Mouse (Mus musculus): ENCODE measurements around the gene Gsg1l. TPM values are rescaled to one million over a fixed set of nuclear protein-coding genes. Genes with fewer than 3 reads are reported as not detected.

Gene Gsg1l
- polyA plus RNA-seq (2015; fragmentation: Nextera tagmentation; extraction: Ambion mirVana) = 5.1 and 5.4 TPM in 2 replicates

- Histone ChIP-seq H3K27ac (replicated peaks) (peak within 1 kb of the TSS; percentile 25; the same call in 1 of the 2 replicates), H3K9ac (replicated peaks) (peak within 1 kb of the TSS; percentile 60), H3K9me3 (no peaks in the 10 kb centered on the region), H3K36me3 (no peaks in the 10 kb centered on the region), H3K4me1 (peaks cover 50% of the 10 kb centered on the region), H3K4me3 (peak within 1 kb of the TSS; percentile 59), H3K27me3 (peaks cover 55% of the 10 kb centered on the region), H3K4me2 (replicated peaks) (peak within 1 kb of the TSS; percentile 95)
- ATAC-seq (replicated peaks) = peak; percentile 53; the same call in 1 of the 2 replicates
- under 1% methylated on average over 49 of the region's 49 CpGs for WGBS
Measured at GRCm38 (mm10) chr7:126082286-126082741, at the start of gene Gsg1l. Gene Gsg1l (minus strand): TSS chr7:126082411.

- no peak for ATAC-seq (replicated peaks)
- H3K36me3 ChIP-seq = peaks cover 60% of the 10 kb centered on the region
- H3K4me3 ChIP-seq = no peak overlapping the region
- WGBS = 81% methylated on average over 2 of the region's 2 CpGs
- H3K4me1 ChIP-seq = no peaks in the 10 kb centered on the region
- no peak overlapping the region for H3K27ac ChIP-seq (replicated peaks)
- no peaks in the 10 kb centered on the region for H3K9me3 ChIP-seq
- H3K9ac ChIP-seq (replicated peaks) = no peak overlapping the region
- no peak overlapping the region for H3K4me2 ChIP-seq (replicated peaks)
- H3K27me3 ChIP-seq = no peaks in the 10 kb centered on the region
Measured at GRCm38 (mm10) chr7:126127673-126128072, 45.5 kb upstream of the Gsg1l start.

- Histone ChIP-seq H3K9ac (replicated peaks) (no peak overlapping the region), H3K9me3 (no peaks in the 10 kb centered on the region), H3K4me1 (no peaks in the 10 kb centered on the region), H3K27me3 (no peaks in the 10 kb centered on the region), H3K4me2 (replicated peaks) (no peak overlapping the region), H3K27ac (replicated peaks) (no peak overlapping the region), H3K4me3 (no peak overlapping the region), H3K36me3 (peaks cover 72% of the 10 kb centered on the region)
- no peak for ATAC-seq (replicated peaks)
- WGBS = 88% methylated on average over 3 of the region's 3 CpGs
Measured at GRCm38 (mm10) chr7:126126502-126126901, 44.3 kb upstream of the Gsg1l start.

- 96% methylated on average over 4 of the region's 4 CpGs for WGBS
- H3K4me1 ChIP-seq = no peaks in the 10 kb centered on the region
- H3K4me3 ChIP-seq = no peak overlapping the region
- no peak overlapping the region for H3K27ac ChIP-seq (replicated peaks)
- H3K9me3 ChIP-seq = no peaks in the 10 kb centered on the region
- H3K36me3 ChIP-seq = peaks cover 52% of the 10 kb centered on the region
- no peak overlapping the region for H3K9ac ChIP-seq (replicated peaks)
- H3K27me3 ChIP-seq = no peaks in the 10 kb centered on the region
- no peak for ATAC-seq (replicated peaks)
- H3K4me2 ChIP-seq (replicated peaks) = no peak overlapping the region
Measured at GRCm38 (mm10) chr7:126121533-126121932, 39.3 kb upstream of the Gsg1l start.

- 63% methylated on average over 6 of the region's 6 CpGs for WGBS
- Histone ChIP-seq H3K4me2 (replicated peaks) (no peak overlapping the region), H3K9me3 (no peaks in the 10 kb centered on the region), H3K27me3 (no peaks in the 10 kb centered on the region), H3K36me3 (peaks cover 59% of the 10 kb centered on the region), H3K4me3 (no peak overlapping the region), H3K9ac (replicated peaks) (no peak overlapping the region), H3K27ac (replicated peaks) (no peak overlapping the region), H3K4me1 (no peaks in the 10 kb centered on the region)
- no peak for ATAC-seq (replicated peaks)
Measured at GRCm38 (mm10) chr7:126119819-126120218, 37.6 kb upstream of the Gsg1l start.

- H3K36me3 ChIP-seq = peaks cover 65% of the 10 kb centered on the region
- H3K9me3 ChIP-seq = no peaks in the 10 kb centered on the region
- H3K4me2 ChIP-seq (replicated peaks) = no peak overlapping the region
- no peak overlapping the region for H3K27ac ChIP-seq (replicated peaks)
- no peaks in the 10 kb centered on the region for H3K27me3 ChIP-seq
- 68% methylated on average over 4 of the region's 4 CpGs for WGBS
- H3K4me3 ChIP-seq = no peak overlapping the region
- H3K4me1 ChIP-seq = no peaks in the 10 kb centered on the region
- ATAC-seq (replicated peaks) = no peak
- no peak overlapping the region for H3K9ac ChIP-seq (replicated peaks)
Measured at GRCm38 (mm10) chr7:126113263-126113662, 31.1 kb upstream of the Gsg1l start.

- Histone ChIP-seq H3K9ac (replicated peaks) (no peak overlapping the region), H3K9me3 (no peaks in the 10 kb centered on the region), H3K4me2 (replicated peaks) (no peak overlapping the region), H3K27me3 (no peaks in the 10 kb centered on the region), H3K36me3 (peaks cover 78% of the 10 kb centered on the region), H3K27ac (replicated peaks) (no peak overlapping the region), H3K4me1 (no peaks in the 10 kb centered on the region), H3K4me3 (no peak overlapping the region)
- ATAC-seq (replicated peaks) = no peak
- 83% methylated on average over 2 of the region's 2 CpGs for WGBS
Measured at GRCm38 (mm10) chr7:126111230-126111629, 29.0 kb upstream of the Gsg1l start.

- H3K4me2 ChIP-seq (replicated peaks) = no peak overlapping the region
- peaks cover 82% of the 10 kb centered on the region for H3K36me3 ChIP-seq
- WGBS = 77% methylated on average over 3 of the region's 3 CpGs
Measured at GRCm38 (mm10) chr7:126109898-126110297, 27.7 kb upstream of the Gsg1l start.

GRCm38 (mm10) chr7:126100440-126100839 lies 18.2 kb upstream of the Gsg1l start:
- no peak overlapping the region for H3K27ac ChIP-seq (replicated peaks)
- H3K4me2 ChIP-seq (replicated peaks) = no peak overlapping the region
- H3K9me3 ChIP-seq = no peaks in the 10 kb centered on the region
- peaks cover 53% of the 10 kb centered on the region for H3K36me3 ChIP-seq
- no peaks in the 10 kb centered on the region for H3K27me3 ChIP-seq
- 94% methylated on average over 11 of the region's 11 CpGs for WGBS
- no peak overlapping the region for H3K9ac ChIP-seq (replicated peaks)
- no peaks in the 10 kb centered on the region for H3K4me1 ChIP-seq
- no peak for ATAC-seq (replicated peaks)
- no peak overlapping the region for H3K4me3 ChIP-seq

More at GRCm38 (mm10) chr7:126109898-126110297, 27.7 kb upstream of the Gsg1l start:
- Histone ChIP-seq H3K9ac (replicated peaks) (no peak overlapping the region), H3K27me3 (no peaks in the 10 kb centered on the region), H3K4me1 (no peaks in the 10 kb centered on the region), H3K9me3 (no peaks in the 10 kb centered on the region), H3K27ac (replicated peaks) (no peak overlapping the region), H3K4me3 (no peak overlapping the region)
- ATAC-seq (replicated peaks) = no peak

- H3K27ac ChIP-seq (replicated peaks) = no peak overlapping the region
- H3K9ac ChIP-seq (replicated peaks) = no peak overlapping the region
- no peaks in the 10 kb centered on the region for H3K4me1 ChIP-seq
- H3K4me3 ChIP-seq = no peak overlapping the region
- ATAC-seq (replicated peaks) = no peak
- no peak overlapping the region for H3K4me2 ChIP-seq (replicated peaks)
- H3K9me3 ChIP-seq = no peaks in the 10 kb centered on the region
- no peaks in the 10 kb centered on the region for H3K27me3 ChIP-seq
- 93% methylated on average over 2 of the region's 2 CpGs for WGBS
- H3K36me3 ChIP-seq = peaks cover 48% of the 10 kb centered on the region
Measured at GRCm38 (mm10) chr7:126099835-126100234, 17.6 kb upstream of the Gsg1l start.

- Histone ChIP-seq H3K9me3 (no peaks in the 10 kb centered on the region), H3K27ac (replicated peaks) (no peak overlapping the region), H3K36me3 (peaks cover 43% of the 10 kb centered on the region), H3K4me1 (no peaks in the 10 kb centered on the region), H3K4me2 (replicated peaks) (no peak overlapping the region), H3K27me3 (no peaks in the 10 kb centered on the region), H3K4me3 (no peak overlapping the region), H3K9ac (replicated peaks) (no peak overlapping the region)
- no peak for ATAC-seq (replicated peaks)
- 94% methylated on average over 7 of the region's 7 CpGs for WGBS
Measured at GRCm38 (mm10) chr7:126099163-126099775, 17.1 kb upstream of the Gsg1l start.

GRCm38 (mm10) chr7:126097219-126097915 lies 15.2 kb upstream of the Gsg1l start:
- no peak overlapping the region for H3K27ac ChIP-seq (replicated peaks)
- no peaks in the 10 kb centered on the region for H3K27me3 ChIP-seq
- H3K4me3 ChIP-seq = no peak overlapping the region
- H3K9ac ChIP-seq (replicated peaks) = no peak overlapping the region
- H3K4me2 ChIP-seq (replicated peaks) = no peak overlapping the region
- H3K4me1 ChIP-seq = no peaks in the 10 kb centered on the region
- H3K36me3 ChIP-seq = peaks cover 32% of the 10 kb centered on the region
- 88% methylated on average over 7 of the region's 9 CpGs for WGBS
- ATAC-seq (replicated peaks) = no peak
- no peaks in the 10 kb centered on the region for H3K9me3 ChIP-seq
